18 mouse cellular contexts compared by ENCODE assay signal in the genomic region with DNA sequence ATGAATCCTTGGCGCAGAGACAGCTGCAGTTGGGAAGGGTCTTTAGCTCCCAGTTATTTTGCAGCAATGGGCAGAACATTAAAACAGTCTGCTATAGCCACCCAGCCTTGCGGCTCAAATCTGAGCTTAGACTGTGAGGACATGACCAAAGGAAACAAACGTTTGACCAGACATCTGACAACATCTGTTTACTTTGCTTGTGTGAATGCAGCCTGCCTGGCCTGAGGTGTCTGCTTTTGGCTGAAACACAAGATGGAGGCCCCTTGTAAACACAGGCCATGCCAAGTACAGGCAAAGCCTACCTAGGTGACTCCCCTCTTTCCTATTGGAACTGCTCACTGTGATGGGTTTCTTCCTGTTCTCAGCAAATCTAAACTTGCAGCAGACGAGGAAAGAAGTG.
DNase-seq lines count a peak whose midpoint lies in the region; ATAC-seq and TF ChIP-seq lines count a peak whose summit lies in the region.
"Had no signal": no experiment of that assay in that cellular context is flagged by ENCODE, and none has a peak within 500 bp of the region (broad histone marks: within the 10 kb centered on the region; RNA-seq: fewer than 3 reads in every experiment).

No protein-coding gene starts in this region.

- H3K9me3 ChIP-seq in forebrain, embryonic 10.5 days, result no peaks in the 10 kb centered on the region
- no peaks in the 10 kb centered on the region for H3K9me3 ChIP-seq in forebrain, embryonic 13.5 days (replicated peaks)
- H3K9me3 ChIP-seq in kidney, embryonic 16.5 days (ENCODE audit: low read length), result no peaks in the 10 kb centered on the region
- no peaks in the 10 kb centered on the region for H3K9me3 ChIP-seq in embryonic facial prominence, embryonic 11.5 days (replicated peaks; ENCODE audit: control insufficient read depth, low read length)
- H3K9me3 ChIP-seq in limb, embryonic 13.5 days, result no peaks in the 10 kb centered on the region
- H3K9me3 ChIP-seq: heart, embryonic 12.5 days; liver, embryonic 15.5 days had no signal

- H3K27me3 ChIP-seq in forebrain, embryonic 10.5 days (ENCODE audit: poor library complexity, severe bottlenecking), result peaks cover 11% of the 10 kb centered on the region
- H3K27me3 ChIP-seq in forebrain, embryonic 13.5 days, result no peaks in the 10 kb centered on the region
- no peaks in the 10 kb centered on the region for H3K27me3 ChIP-seq in kidney, embryonic 16.5 days (ENCODE audit: insufficient read depth, low read length)
- H3K27me3 ChIP-seq in kidney, adult 2 months (replicated peaks; ENCODE audit: control insufficient read depth, insufficient read depth, low read length), result no peaks in the 10 kb centered on the region
- H3K27me3 ChIP-seq in embryonic facial prominence, embryonic 11.5 days (ENCODE audit: control insufficient read depth, insufficient read depth, low read length), result no peaks in the 10 kb centered on the region
- no peaks in the 10 kb centered on the region for H3K27me3 ChIP-seq in limb, embryonic 13.5 days
- H3K27me3 ChIP-seq: heart, embryonic 12.5 days; liver, embryonic 15.5 days had no signal

- TF ChIP-seq CTCF in kidney, adult 2 months (conservative IDR thresholded peaks at IDR 0.05; ENCODE audit: insufficient read depth, insufficient read length, low read depth, low read length), result no peak

- H3K4me2 ChIP-seq in forebrain, embryonic 13.5 days, result no peak overlapping the region
- no peak overlapping the region for H3K4me2 ChIP-seq in kidney, embryonic 16.5 days (replicated peaks; ENCODE audit: low read depth, low read length)
- H3K4me2 ChIP-seq in embryonic facial prominence, embryonic 11.5 days (ENCODE audit: low read depth, low read length), result no peak overlapping the region
- H3K4me2 ChIP-seq in limb, embryonic 13.5 days (replicated peaks), result no peak overlapping the region
- H3K4me2 ChIP-seq: heart, embryonic 12.5 days; liver, embryonic 15.5 days had no signal

- DNase-seq in forebrain, embryonic 10.5 days (ENCODE audit: extremely low spot score, low spot score), result no peak
- DNase-seq in kidney, adult 2 months, result no peak
- peak; percentile 30 for DNase-seq in embryonic facial prominence, embryonic 11.5 days (ENCODE audit: low spot score)
- DNase-seq in layer of hippocampus, adult 8-10 months (ENCODE audit: low spot score in 2 of 2), result no peak
- no peak for DNase-seq in cerebellum, adult 11 months
- DNase-seq: adrenal gland, postnatal 10 days; cerebellum, adult 18-20 months; heart, postnatal 4 days; kidney, postnatal 4 days; lung, postnatal 10 days had no signal

- H3K27ac ChIP-seq in forebrain, embryonic 10.5 days, result 0 out of 2 replicates have a peak overlapping the region, but pooled peaks have one; percentile 45
- H3K27ac ChIP-seq in forebrain, embryonic 13.5 days, result no peak overlapping the region
- peak overlapping the region; percentile 64 for H3K27ac ChIP-seq in kidney, embryonic 16.5 days (ENCODE audit: low read length)
- no peak overlapping the region for H3K27ac ChIP-seq in kidney, adult 2 months (ENCODE audit: insufficient read depth, low read depth, low read length)
- peak overlapping the region; percentile 72 for H3K27ac ChIP-seq in embryonic facial prominence, embryonic 11.5 days (replicated peaks; ENCODE audit: low read depth, low read length)
- H3K27ac ChIP-seq in limb, embryonic 13.5 days, result peak overlapping the region; percentile 66
- H3K27ac ChIP-seq: liver, embryonic 15.5 days had no signal

- H3K36me3 ChIP-seq in forebrain, embryonic 10.5 days (replicated peaks), result no peaks in the 10 kb centered on the region
- no peaks in the 10 kb centered on the region for H3K36me3 ChIP-seq in forebrain, embryonic 13.5 days (ENCODE audit: poor library complexity, severe bottlenecking)
- no peaks in the 10 kb centered on the region for H3K36me3 ChIP-seq in kidney, embryonic 16.5 days (ENCODE audit: insufficient read depth, low read length)
- no peaks in the 10 kb centered on the region for H3K36me3 ChIP-seq in kidney, adult 2 months (ENCODE audit: control insufficient read depth, insufficient read depth, low read length)
- no peaks in the 10 kb centered on the region for H3K36me3 ChIP-seq in embryonic facial prominence, embryonic 11.5 days (replicated peaks; ENCODE audit: control insufficient read depth, insufficient read depth, low read depth, low read length)
- H3K36me3 ChIP-seq in limb, embryonic 13.5 days, result no peaks in the 10 kb centered on the region
- H3K36me3 ChIP-seq: heart, embryonic 12.5 days; liver, embryonic 15.5 days had no signal

- H3K4me1 ChIP-seq in forebrain, embryonic 10.5 days, result peaks cover 22% of the 10 kb centered on the region
- H3K4me1 ChIP-seq in forebrain, embryonic 13.5 days, result no peaks in the 10 kb centered on the region
- peaks cover 38% of the 10 kb centered on the region for H3K4me1 ChIP-seq in kidney, embryonic 16.5 days (ENCODE audit: insufficient read depth, low read length)
- peaks cover 8% of the 10 kb centered on the region; the same call in 1 of the 2 replicates for H3K4me1 ChIP-seq in kidney, adult 2 months (ENCODE audit: control insufficient read depth, insufficient read depth, low read length)
- no peaks in the 10 kb centered on the region; the same call in 1 of the 2 replicates for H3K4me1 ChIP-seq in embryonic facial prominence, embryonic 11.5 days (ENCODE audit: control insufficient read depth, insufficient read depth, low read length)
- peaks cover 58% of the 10 kb centered on the region for H3K4me1 ChIP-seq in limb, embryonic 13.5 days

- H3K4me3 ChIP-seq in forebrain, embryonic 10.5 days, result no peak overlapping the region
- no peak overlapping the region for H3K4me3 ChIP-seq in forebrain, embryonic 13.5 days
- H3K4me3 ChIP-seq in kidney, embryonic 16.5 days (ENCODE audit: low read length), result no peak overlapping the region
- H3K4me3 ChIP-seq in kidney, adult 2 months (ENCODE audit: insufficient read depth, low read depth, low read length), result no peak overlapping the region
- H3K4me3 ChIP-seq in embryonic facial prominence, embryonic 11.5 days (ENCODE audit: low read depth, low read length), result no peak overlapping the region
- no peak overlapping the region for H3K4me3 ChIP-seq in limb, embryonic 13.5 days
- H3K4me3 ChIP-seq: heart, embryonic 12.5 days; liver, embryonic 15.5 days had no signal

- ATAC-seq in forebrain, embryonic 13.5 days, result no peak
- ATAC-seq in kidney, embryonic 16.5 days (ENCODE audit: low FRiP score, low TSS enrichment), result no peak
- ATAC-seq in embryonic facial prominence, embryonic 11.5 days (replicated peaks; ENCODE audit: insufficient number of reproducible peaks, low FRiP score, low TSS enrichment, low read depth), result no peak
- no peak for ATAC-seq in limb, embryonic 13.5 days (ENCODE audit: low FRiP score, low read depth)
- ATAC-seq: CD4-positive, CD25-positive, alpha-beta regulatory T cell, adult 4 months; forebrain, embryonic 14.5 days; intestine, postnatal 0 days had no signal

- no peak for TF ChIP-seq POLR2A in kidney, adult 2 months (IDR thresholded peaks at IDR 0.05; ENCODE audit: low read depth, low read length)

- no peak overlapping the region for H3K9ac ChIP-seq in forebrain, embryonic 13.5 days
- no peak overlapping the region for H3K9ac ChIP-seq in kidney, embryonic 16.5 days (replicated peaks; ENCODE audit: low read length)
- H3K9ac ChIP-seq in embryonic facial prominence, embryonic 11.5 days (replicated peaks; ENCODE audit: low read length), result no peak overlapping the region
- no peak overlapping the region for H3K9ac ChIP-seq in limb, embryonic 13.5 days
- H3K9ac ChIP-seq: heart, embryonic 12.5 days; liver, embryonic 15.5 days had no signal

- WGBS in forebrain, embryonic 10.5 days, result 77% methylated on average over 4 of the region's 4 CpGs
- 82% methylated on average over 4 of the region's 4 CpGs for WGBS in forebrain, embryonic 13.5 days
- WGBS in kidney, embryonic 16.5 days, result 55% methylated on average over 4 of the region's 4 CpGs
- WGBS in kidney, adult 2 months, result 77% methylated on average over 4 of the region's 4 CpGs
- WGBS in embryonic facial prominence, embryonic 11.5 days, result 52% methylated on average over 4 of the region's 4 CpGs
- WGBS in limb, embryonic 13.5 days, result 32% methylated on average over 4 of the region's 4 CpGs

Comparison
In these comparisons a context has a peak if more than half of its experiments do, and no peak if none do; other contexts are left out.
1. H3K27ac ChIP-seq: peak in forebrain, embryonic 10.5 days (single experiment), kidney, embryonic 16.5 days (single experiment), embryonic facial prominence, embryonic 11.5 days (single experiment) and limb, embryonic 13.5 days (single experiment); none in forebrain, embryonic 13.5 days (single experiment) and kidney, adult 2 months (single experiment).